Mouse (Mus musculus): ENCODE measurements at regions not wholly inside any gene's neighbourhood (a gene's known extent, or its start where the extent isn't known, plus 50 kb on each side); places are given as distances from the start of the nearest gene placed in this dataset.

DNA sequence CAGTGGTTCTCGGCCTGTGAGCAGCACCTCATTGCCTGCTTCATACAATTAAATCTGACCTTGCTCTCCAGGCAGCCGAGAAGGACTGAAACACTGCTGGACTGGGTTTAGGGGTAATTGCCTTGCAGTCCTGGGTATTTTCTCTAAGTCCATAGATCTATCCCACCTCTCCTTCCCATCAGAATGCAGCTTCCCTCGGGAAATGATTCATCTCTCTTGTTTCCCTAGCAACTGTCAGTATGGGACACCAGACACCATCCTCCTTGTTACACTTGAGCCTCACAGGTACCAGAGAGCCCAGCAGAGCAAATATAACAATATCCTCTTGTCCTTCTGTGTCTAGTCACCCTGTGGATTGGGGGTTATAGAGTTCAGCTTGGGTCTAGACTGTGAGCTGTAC lies 322.3 kb downstream of the Tcerg1l start:
- DNase-seq (ENCODE audit: extremely low read depth, low read depth, low spot score): no peak
- H3K36me3 ChIP-seq (ENCODE audit: control insufficient read depth, insufficient read depth, low read length): no peaks in the 10 kb centered on the region
- 64% methylated on average over 3 of the region's 3 CpGs for WGBS
- no peak overlapping the region for H3K27ac ChIP-seq (replicated peaks; ENCODE audit: insufficient read depth, low read depth, low read length)
- H3K79me2 ChIP-seq (ENCODE audit: control insufficient read depth, insufficient read depth, low read length): no peaks in the 10 kb centered on the region
- no peak for TF ChIP-seq POLR2A (IDR thresholded peaks at IDR 0.05; ENCODE audit: extremely low read depth, insufficient read depth, low read length)
- no peak for TF ChIP-seq CTCF (IDR thresholded peaks at IDR 0.05; ENCODE audit: low read depth, low read length)
- no peak overlapping the region for H3K9ac ChIP-seq (ENCODE audit: low read depth, low read length)
- no peak overlapping the region for H3K4me3 ChIP-seq (ENCODE audit: insufficient read depth, low read depth, low read length)
- no peaks in the 10 kb centered on the region for H3K27me3 ChIP-seq (ENCODE audit: control insufficient read depth, insufficient read depth, low read length)
- H3K4me1 ChIP-seq (ENCODE audit: control insufficient read depth, insufficient read depth, low read length): no peaks in the 10 kb centered on the region

GRCm38 (mm10) chr7:138083980-138084379 lies 313.6 kb downstream of the Tcerg1l start:
- Histone ChIP-seq H3K9ac (ENCODE audit: low read depth, low read length) (no peak overlapping the region), H3K27ac (replicated peaks; ENCODE audit: insufficient read depth, low read depth, low read length) (no peak overlapping the region), H3K36me3 (ENCODE audit: control insufficient read depth, insufficient read depth, low read length) (no peaks in the 10 kb centered on the region), H3K27me3 (ENCODE audit: control insufficient read depth, insufficient read depth, low read length) (no peaks in the 10 kb centered on the region), H3K4me1 (ENCODE audit: control insufficient read depth, insufficient read depth, low read length) (no peaks in the 10 kb centered on the region), H3K79me2 (ENCODE audit: control insufficient read depth, insufficient read depth, low read length) (no peaks in the 10 kb centered on the region), H3K4me3 (ENCODE audit: insufficient read depth, low read depth, low read length) (no peak overlapping the region)
- 22% methylated on average over 5 of the region's 5 CpGs for whole genome bisulfite sequencing
- DNase-seq (ENCODE audit: extremely low read depth, low read depth, low spot score): peak; percentile 62
- TF ChIP-seq CTCF (IDR thresholded peaks at IDR 0.05; ENCODE audit: low read depth, low read length): peak; percentile 95
- TF ChIP-seq POLR2A (IDR thresholded peaks at IDR 0.05; ENCODE audit: extremely low read depth, insufficient read depth, low read length): no peak

DNA sequence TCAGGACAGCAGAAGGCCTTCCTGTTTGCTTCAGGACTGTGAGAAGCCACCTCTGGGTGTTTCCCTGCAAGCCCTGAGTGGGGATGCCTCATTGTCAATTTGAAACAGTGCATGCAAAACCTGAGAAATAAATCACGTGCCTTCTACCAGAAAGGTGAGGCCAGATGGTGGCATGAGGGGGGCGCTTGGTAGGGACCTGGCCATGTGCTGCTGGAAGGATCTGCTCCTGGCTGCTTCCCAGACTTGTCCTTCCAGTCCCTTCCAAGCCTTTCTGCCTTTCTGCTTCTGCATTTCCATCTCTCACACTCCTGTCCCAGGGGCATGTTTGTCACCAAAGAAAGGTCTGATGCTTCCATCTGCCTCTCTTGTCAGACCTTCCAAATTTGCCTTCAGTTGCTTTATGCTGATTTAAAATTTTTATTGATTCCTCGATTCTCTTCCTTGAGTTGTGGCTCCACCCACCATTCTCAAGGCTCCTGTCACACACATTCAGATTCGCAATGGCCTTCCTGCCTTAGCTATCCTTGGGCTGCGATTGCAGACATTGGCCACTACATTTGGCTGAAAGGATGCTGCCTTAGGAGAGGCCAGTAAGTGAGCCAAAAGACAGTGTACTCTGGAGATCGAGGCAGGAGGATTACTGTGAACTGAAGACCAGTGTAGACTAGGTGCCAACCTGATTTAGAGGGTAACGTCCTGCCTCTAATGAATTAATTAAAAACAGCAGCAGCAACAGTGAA lies 289.9 kb downstream of the Tcerg1l start:
- DNase-seq (ENCODE audit: extremely low read depth, low read depth, low spot score): no peak
- no peak overlapping the region for H3K27ac ChIP-seq (replicated peaks; ENCODE audit: insufficient read depth, low read depth, low read length)
- H3K4me3 ChIP-seq (ENCODE audit: insufficient read depth, low read depth, low read length): no peak overlapping the region
- no peaks in the 10 kb centered on the region for H3K79me2 ChIP-seq (ENCODE audit: control insufficient read depth, insufficient read depth, low read length)
- H3K9ac ChIP-seq (ENCODE audit: low read depth, low read length): no peak overlapping the region
- no peaks in the 10 kb centered on the region for H3K27me3 ChIP-seq (ENCODE audit: control insufficient read depth, insufficient read depth, low read length)
- no peaks in the 10 kb centered on the region for H3K36me3 ChIP-seq (ENCODE audit: control insufficient read depth, insufficient read depth, low read length)
- WGBS: 73% methylated on average over 7 of the region's 7 CpGs
- no peak for TF ChIP-seq POLR2A (IDR thresholded peaks at IDR 0.05; ENCODE audit: extremely low read depth, insufficient read depth, low read length)
- TF ChIP-seq CTCF (IDR thresholded peaks at IDR 0.05; ENCODE audit: low read depth, low read length): no peak
- no peaks in the 10 kb centered on the region for H3K4me1 ChIP-seq (ENCODE audit: control insufficient read depth, insufficient read depth, low read length)

DNA sequence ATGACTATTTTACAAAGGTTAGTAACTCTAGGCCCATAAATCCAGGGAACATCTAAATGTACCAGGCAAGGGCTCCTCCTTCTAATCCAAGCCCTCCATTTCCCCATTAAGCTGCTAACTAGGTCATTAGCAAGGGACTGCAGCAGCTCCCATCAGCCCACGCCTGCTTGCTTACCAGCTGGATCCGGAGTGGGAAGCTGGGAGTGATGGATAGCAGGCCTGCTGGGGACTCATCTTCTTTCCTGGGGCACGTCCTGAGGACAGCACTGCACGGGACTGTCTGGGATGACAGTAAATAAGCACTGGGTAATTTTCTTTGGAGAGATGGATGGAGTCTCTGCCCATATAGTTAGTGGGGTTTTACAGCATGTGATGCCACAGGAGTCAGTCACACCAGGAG lies 276.0 kb downstream of the Tcerg1l start:
- WGBS: 61% methylated on average over 4 of the region's 4 CpGs
- no peaks in the 10 kb centered on the region for H3K36me3 ChIP-seq (ENCODE audit: control insufficient read depth, insufficient read depth, low read length)
- TF ChIP-seq CTCF (IDR thresholded peaks at IDR 0.05; ENCODE audit: low read depth, low read length): no peak
- TF ChIP-seq POLR2A (IDR thresholded peaks at IDR 0.05; ENCODE audit: extremely low read depth, insufficient read depth, low read length): no peak
- no peaks in the 10 kb centered on the region for H3K4me1 ChIP-seq (ENCODE audit: control insufficient read depth, insufficient read depth, low read length)
- DNase-seq (ENCODE audit: extremely low read depth, low read depth, low spot score): no peak
- H3K79me2 ChIP-seq (ENCODE audit: control insufficient read depth, insufficient read depth, low read length): no peaks in the 10 kb centered on the region
- H3K27ac ChIP-seq (replicated peaks; ENCODE audit: insufficient read depth, low read depth, low read length): no peak overlapping the region
- H3K9ac ChIP-seq (ENCODE audit: low read depth, low read length): no peak overlapping the region
- H3K4me3 ChIP-seq (ENCODE audit: insufficient read depth, low read depth, low read length): no peak overlapping the region
- H3K27me3 ChIP-seq (ENCODE audit: control insufficient read depth, insufficient read depth, low read length): no peaks in the 10 kb centered on the region

- no peak for TF ChIP-seq POLR2A (IDR thresholded peaks at IDR 0.05; ENCODE audit: extremely low read depth, insufficient read depth, low read length)
- no peak for TF ChIP-seq CTCF (IDR thresholded peaks at IDR 0.05; ENCODE audit: low read depth, low read length)
- no peak overlapping the region for H3K4me3 ChIP-seq (ENCODE audit: insufficient read depth, low read depth, low read length)
- WGBS: 40% methylated on average over 2 of the region's 2 CpGs
These were observed 267.8 kb downstream of the Tcerg1l start for GRCm38 (mm10) chr7:138129701-138130100.

DNA sequence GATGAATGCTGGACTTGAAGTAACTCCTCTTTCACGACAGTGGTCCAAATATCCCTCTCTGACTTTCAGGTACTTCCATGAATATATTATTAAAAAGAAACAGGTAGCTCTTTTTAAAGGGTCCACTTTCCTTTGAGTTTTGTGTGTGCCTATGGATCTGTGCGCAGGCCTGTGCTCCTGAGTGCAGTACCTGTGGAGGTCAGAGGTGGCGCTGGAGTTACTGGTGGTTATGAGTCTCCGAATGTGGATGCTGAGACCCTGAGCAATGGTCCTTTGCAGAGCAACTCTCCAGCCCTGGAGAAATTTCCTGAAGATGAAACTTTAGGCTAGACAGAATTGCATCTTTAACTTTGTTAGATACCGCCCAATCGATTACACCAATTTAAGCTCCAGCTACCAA lies 264.1 kb downstream of the Tcerg1l start:
- H3K36me3 ChIP-seq (ENCODE audit: control insufficient read depth, insufficient read depth, low read length): no peaks in the 10 kb centered on the region
- H3K27ac ChIP-seq (replicated peaks; ENCODE audit: insufficient read depth, low read depth, low read length): no peak overlapping the region
- no peak for TF ChIP-seq POLR2A (IDR thresholded peaks at IDR 0.05; ENCODE audit: extremely low read depth, insufficient read depth, low read length)
- no peak for TF ChIP-seq CTCF (IDR thresholded peaks at IDR 0.05; ENCODE audit: low read depth, low read length)
- DNase-seq (ENCODE audit: extremely low read depth, low read depth, low spot score): no peak
- H3K4me1 ChIP-seq (ENCODE audit: control insufficient read depth, insufficient read depth, low read length): no peaks in the 10 kb centered on the region
- H3K27me3 ChIP-seq (ENCODE audit: control insufficient read depth, insufficient read depth, low read length): no peaks in the 10 kb centered on the region; the same call in 1 of the 2 replicates
- H3K79me2 ChIP-seq (ENCODE audit: control insufficient read depth, insufficient read depth, low read length): no peaks in the 10 kb centered on the region
- no peak overlapping the region for H3K9ac ChIP-seq (ENCODE audit: low read depth, low read length)
- no peak overlapping the region for H3K4me3 ChIP-seq (ENCODE audit: insufficient read depth, low read depth, low read length)
- WGBS: 89% methylated on average over 6 of the region's 6 CpGs

More at GRCm38 (mm10) chr7:138129701-138130100, 267.8 kb downstream of the Tcerg1l start:
- H3K9ac ChIP-seq (ENCODE audit: low read depth, low read length): no peak overlapping the region
- H3K79me2 ChIP-seq (ENCODE audit: control insufficient read depth, insufficient read depth, low read length): no peaks in the 10 kb centered on the region
- H3K27ac ChIP-seq (replicated peaks; ENCODE audit: insufficient read depth, low read depth, low read length): no peak overlapping the region
- no peaks in the 10 kb centered on the region for H3K36me3 ChIP-seq (ENCODE audit: control insufficient read depth, insufficient read depth, low read length)
- DNase-seq (ENCODE audit: extremely low read depth, low read depth, low spot score): no peak
- H3K4me1 ChIP-seq (ENCODE audit: control insufficient read depth, insufficient read depth, low read length): no peaks in the 10 kb centered on the region
- H3K27me3 ChIP-seq (ENCODE audit: control insufficient read depth, insufficient read depth, low read length): no peaks in the 10 kb centered on the region; the same call in 1 of the 2 replicates
